ENCODE assay signal across 8 mouse cellular contexts in the genomic region with DNA sequence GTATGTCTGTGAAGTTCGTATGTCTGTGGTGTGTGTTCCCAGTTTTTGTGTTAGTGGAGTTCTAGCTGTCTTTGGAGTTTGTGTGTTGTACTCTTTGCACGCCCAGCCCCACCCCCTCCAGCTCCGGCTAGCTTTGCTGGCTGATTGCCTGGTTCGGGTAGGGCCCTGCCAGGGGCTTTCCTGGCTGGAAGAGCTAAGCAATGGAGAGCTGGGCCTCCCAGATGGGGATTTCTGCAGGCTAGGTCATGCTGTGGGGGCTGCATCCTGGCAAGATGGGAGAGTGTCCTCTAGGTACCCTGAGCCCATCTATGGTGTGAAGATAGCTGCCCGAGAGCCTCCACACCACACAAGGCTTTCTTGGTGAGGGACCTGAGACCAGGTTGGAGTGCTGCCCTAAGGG. TPM values are rescaled to one million over a fixed set of nuclear protein-coding genes. Genes with fewer than 3 reads are reported as not detected.
DNase-seq lines count a peak whose midpoint lies in the region; ATAC-seq lines count a peak whose summit lies in the region.

No protein-coding gene starts in this region.

- H3K4me3 ChIP-seq in forebrain, embryonic 15.5 days, result no peak overlapping the region
- H3K4me3 ChIP-seq in hindbrain, embryonic 12.5 days, result no peak overlapping the region
- no peak overlapping the region for H3K4me3 ChIP-seq in limb, embryonic 12.5 days (replicated peaks)

- no peak overlapping the region for H3K4me2 ChIP-seq in forebrain, embryonic 15.5 days (replicated peaks)
- no peak overlapping the region for H3K4me2 ChIP-seq in hindbrain, embryonic 12.5 days (replicated peaks)
- no peak overlapping the region for H3K4me2 ChIP-seq in limb, embryonic 12.5 days

- DNase-seq in right cerebral cortex, postnatal 4 days, result peak; percentile 63
- DNase-seq in right cerebral cortex, postnatal 25 days, result no peak
- DNase-seq in ovary, adult 18-20 months (ENCODE audit: low spot score), result peak; percentile 59
- DNase-seq in cerebellum, adult 8-10 months, result no peak

- 21% methylated on average over 5 of the region's 5 CpGs for WGBS in forebrain, embryonic 15.5 days
- 83% methylated on average over 5 of the region's 5 CpGs for WGBS in hindbrain, embryonic 12.5 days
- 66% methylated on average over 5 of the region's 5 CpGs for WGBS in limb, embryonic 12.5 days

- peaks cover 21% of the 10 kb centered on the region for H3K4me1 ChIP-seq in forebrain, embryonic 15.5 days
- peaks cover 19% of the 10 kb centered on the region for H3K4me1 ChIP-seq in hindbrain, embryonic 12.5 days
- H3K4me1 ChIP-seq in limb, embryonic 12.5 days (replicated peaks), result peaks cover 20% of the 10 kb centered on the region

- H3K36me3 ChIP-seq in forebrain, embryonic 15.5 days, result no peaks in the 10 kb centered on the region
- H3K36me3 ChIP-seq in hindbrain, embryonic 12.5 days, result no peaks in the 10 kb centered on the region
- H3K36me3 ChIP-seq in limb, embryonic 12.5 days, result no peaks in the 10 kb centered on the region

- H3K9ac ChIP-seq in forebrain, embryonic 15.5 days (replicated peaks), result no peak overlapping the region
- H3K9ac ChIP-seq in hindbrain, embryonic 12.5 days, result no peak overlapping the region
- no peak overlapping the region for H3K9ac ChIP-seq in limb, embryonic 12.5 days (replicated peaks)

- peak; percentile 66 for ATAC-seq in forebrain, embryonic 15.5 days (replicated peaks)
- no peak for ATAC-seq in hindbrain, embryonic 12.5 days (ENCODE audit: low FRiP score)
- no peak for ATAC-seq in limb, embryonic 12.5 days (ENCODE audit: insufficient number of reproducible peaks, insufficient read depth, low FRiP score, low TSS enrichment, low read depth)
- no peak for ATAC-seq in erythroid progenitor cell, adult 5-6 weeks (replicated peaks; ENCODE audit: low FRiP score, poor library complexity, severe bottlenecking)

- H3K9me3 ChIP-seq in forebrain, embryonic 15.5 days, result no peaks in the 10 kb centered on the region
- no peaks in the 10 kb centered on the region for H3K9me3 ChIP-seq in hindbrain, embryonic 12.5 days (replicated peaks)
- no peaks in the 10 kb centered on the region for H3K9me3 ChIP-seq in limb, embryonic 12.5 days

- H3K27me3 ChIP-seq in forebrain, embryonic 15.5 days, result no peaks in the 10 kb centered on the region
- H3K27me3 ChIP-seq in hindbrain, embryonic 12.5 days, result no peaks in the 10 kb centered on the region
- no peaks in the 10 kb centered on the region for H3K27me3 ChIP-seq in limb, embryonic 12.5 days

- peak overlapping the region; percentile 50 for H3K27ac ChIP-seq in forebrain, embryonic 15.5 days (replicated peaks)
- peak overlapping the region; percentile 4; the same call in 1 of the 2 replicates for H3K27ac ChIP-seq in hindbrain, embryonic 12.5 days
- H3K27ac ChIP-seq in limb, embryonic 12.5 days, result peak overlapping the region; percentile 53; the same call in 1 of the 2 replicates

RNA-seq across cellular contexts. Expression of a gene that starts 28.4 kb away (rescaled TPM):
- polyA plus RNA-seq in forebrain, embryonic 15.5 days (2015; fragmentation: Nextera tagmentation; extraction: Ambion mirVana), result 17.3 and 24.5 TPM in 2 replicates
- 16.5 and 18.9 TPM in 2 replicates for polyA plus RNA-seq in hindbrain, embryonic 12.5 days (2016; fragmentation: Nextera tagmentation; extraction: Ambion mirVana)
- 14.1 and 15.2 TPM in 2 replicates for polyA plus RNA-seq in limb, embryonic 12.5 days (2016; fragmentation: Nextera tagmentation; extraction: Ambion mirVana)
- total RNA-seq in erythroid progenitor cell, adult 5-6 weeks (2015; ENCODE audit: low replicate concordance), result 7.6 and 9.2 TPM in 2 replicates
- 2.2 and 5.9 TPM in 2 replicates for total RNA-seq in erythroid progenitor cell, adult 5-6 weeks (2017; ENCODE audit: low replicate concordance)

Comparison
In these comparisons a context has a peak if more than half of its experiments do, and no peak if none do; other contexts are left out.
1. DNase-seq: peak in right cerebral cortex, postnatal 4 days (single experiment) and ovary, adult 18-20 months (single experiment); none in right cerebral cortex, postnatal 25 days (single experiment) and cerebellum, adult 8-10 months (single experiment).
2. Peak in every context shown above with its lines, with median percentiles within 50 percentile points of each other: H3K27ac ChIP-seq.